Mouse (Mus musculus): Measurements from ENCODE around the gene Pgm2l1.

DNA sequence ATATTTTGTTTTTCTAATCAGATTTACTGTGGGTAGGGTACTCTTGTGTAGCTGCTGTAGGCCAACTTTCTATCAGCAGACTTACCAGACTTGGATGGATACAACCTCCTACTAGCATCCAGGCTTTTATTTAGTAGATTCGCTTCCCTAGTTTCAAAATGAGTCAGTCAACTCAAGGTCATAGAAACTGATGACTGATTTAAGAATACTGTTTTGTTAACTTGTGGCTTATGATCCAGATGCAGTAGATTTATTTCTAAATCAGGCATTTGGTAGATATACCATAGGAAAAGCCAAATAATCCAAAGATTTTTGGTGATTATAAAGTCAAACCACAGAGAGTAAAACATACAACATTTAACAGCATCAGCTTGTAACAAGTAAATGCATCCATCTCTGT, 3.5 kb downstream of the Pgm2l1 start:
- no peak for TF ChIP-seq EP300 (IDR thresholded peaks at IDR 0.05; ENCODE audit: low read depth)
- TF ChIP-seq CTCF (IDR thresholded peaks at IDR 0.05; ENCODE audit: low read depth) = no peak
